Mouse (Mus musculus) liver, embryonic 15.5 days (tissue): ENCODE data around the gene Hdac9. TPM values are rescaled to one million over a fixed set of nuclear protein-coding genes. Genes with fewer than 3 reads are reported as not detected.

Experiments used
- ATAC-seq: fragments of 200-750 bp; cut with Nextera tagmentation; 2 replicates; pipeline ENCODE4 v1.8.0; 2017; ENCODE audit warnings: moderate number of reproducible peaks, mild to moderate bottlenecking, moderate library complexity; ENCODE audit not compliant: insufficient read depth
- H3K27ac ChIP-seq: fragments of 300-500 bp; sonication (generic); replicated peaks from 2 replicates; pipeline ENCODE4 v1.5.1; 2015; ENCODE audit warnings: mild to moderate bottlenecking, inconsistent platforms
- H3K27me3 ChIP-seq: fragments of 300-500 bp; sonication (generic); 2 replicates; pipeline ENCODE4 v1.6.1; 2015; ENCODE audit warnings: mild to moderate bottlenecking, inconsistent platforms
- H3K36me3 ChIP-seq: fragments of 300-500 bp; sonication (generic); replicated peaks from 2 replicates; pipeline ENCODE4 v1.6.1; 2015; ENCODE audit warnings: moderate library complexity, mild to moderate bottlenecking, inconsistent platforms
- H3K4me1 ChIP-seq: fragments of 300-500 bp; sonication (generic); replicated peaks from 2 replicates; pipeline ENCODE4 v1.6.1; 2015; ENCODE audit warnings: inconsistent platforms
- H3K4me2 ChIP-seq: fragments of 300-500 bp; sonication (generic); 2 replicates; pipeline ENCODE4 v1.6.1; 2015; ENCODE audit warnings: moderate library complexity, mild to moderate bottlenecking, inconsistent platforms
- H3K4me3 ChIP-seq: fragments of 300-500 bp; sonication (generic); replicated peaks from 2 replicates; pipeline ENCODE4 v1.5.1; 2015; ENCODE audit warnings: mild to moderate bottlenecking, inconsistent platforms
- H3K9ac ChIP-seq: fragments of 300-500 bp; sonication (generic); 2 replicates; pipeline ENCODE4 v1.6.1; 2015; ENCODE audit warnings: moderate library complexity, mild to moderate bottlenecking, inconsistent platforms
- H3K9me3 ChIP-seq: fragments of 300-500 bp; sonication (generic); replicated peaks from 2 replicates; pipeline ENCODE4 v1.6.1; 2016; ENCODE audit warnings: inconsistent platforms
- WGBS: fragments of 180-500 bp; shearing (Covaris S2); methylation state at CpG from one replicate; pipeline ENCODE4 v1.1.7; 2015; ENCODE audit warnings: mixed read lengths; ENCODE audit not compliant: insufficient replicate concordance; 5-methylcytosine and 5-hydroxymethylcytosine counted together
- polyA plus RNA-seq: library from polyadenylated mRNA; unstranded; fragments of >200 nt; fragmentation: Nextera tagmentation; extraction: Ambion mirVana; gene quantifications from 2 replicates; pipeline ENCODE4 v1.2.1, GENCODE M21; 2015

Gene Hdac9
- polyA plus RNA-seq, 1 experiment from 2014 or later: 1.5 TPM

DNA sequence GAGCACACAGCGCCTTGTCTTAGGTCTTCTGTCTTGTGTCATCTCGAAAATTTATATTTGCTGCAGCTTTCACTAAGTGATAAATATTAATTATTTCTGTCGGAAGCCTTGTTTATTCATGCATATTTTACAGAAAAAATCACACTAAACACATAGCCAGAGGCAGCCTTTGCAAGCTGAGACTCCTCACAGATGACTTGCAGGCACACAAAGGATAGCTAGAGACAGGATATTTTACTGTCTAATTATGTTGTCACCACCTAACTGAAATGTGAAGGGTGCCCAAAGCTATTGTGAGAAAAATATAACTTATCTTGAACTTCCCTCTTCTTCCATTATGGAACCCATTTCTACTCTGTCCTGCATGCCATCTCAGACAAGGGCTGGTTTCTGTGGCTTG lies 258.3 kb downstream of the Hdac9 start:
- Histone ChIP-seq H3K27ac (no peak overlapping the region), H3K9ac (no peak overlapping the region), H3K9me3 (no peaks in the 10 kb centered on the region), H3K27me3 (no peaks in the 10 kb centered on the region), H3K4me2 (no peak overlapping the region), H3K36me3 (no peaks in the 10 kb centered on the region), H3K4me3 (no peak overlapping the region), H3K4me1 (no peaks in the 10 kb centered on the region)
- WGBS: 57% methylated on average over 3 of the region's 3 CpGs
- no peak for ATAC-seq

GRCm38 (mm10) chr12:34658119-34658518 lies 258.8 kb downstream of the Hdac9 start:
- H3K4me1 ChIP-seq: no peaks in the 10 kb centered on the region
- no peak for ATAC-seq
- no peak overlapping the region for H3K27ac ChIP-seq
- no peak overlapping the region for H3K9ac ChIP-seq
- H3K9me3 ChIP-seq: no peaks in the 10 kb centered on the region
- H3K27me3 ChIP-seq: no peaks in the 10 kb centered on the region
- 32% methylated on average over 6 of the region's 6 CpGs for WGBS
- no peak overlapping the region for H3K4me3 ChIP-seq
- H3K36me3 ChIP-seq: no peaks in the 10 kb centered on the region
- no peak overlapping the region for H3K4me2 ChIP-seq

- no peak overlapping the region for H3K4me3 ChIP-seq
- H3K9me3 ChIP-seq: no peaks in the 10 kb centered on the region
- 18% methylated on average over 3 of the region's 3 CpGs for WGBS
- H3K4me1 ChIP-seq: no peaks in the 10 kb centered on the region
- no peak overlapping the region for H3K9ac ChIP-seq
- H3K4me2 ChIP-seq: no peak overlapping the region
- H3K27me3 ChIP-seq: no peaks in the 10 kb centered on the region
- no peaks in the 10 kb centered on the region for H3K36me3 ChIP-seq
- no peak overlapping the region for H3K27ac ChIP-seq
- no peak for ATAC-seq
Observed at GRCm38 (mm10) chr12:34653615-34654014, 263.3 kb downstream of the Hdac9 start.

DNA sequence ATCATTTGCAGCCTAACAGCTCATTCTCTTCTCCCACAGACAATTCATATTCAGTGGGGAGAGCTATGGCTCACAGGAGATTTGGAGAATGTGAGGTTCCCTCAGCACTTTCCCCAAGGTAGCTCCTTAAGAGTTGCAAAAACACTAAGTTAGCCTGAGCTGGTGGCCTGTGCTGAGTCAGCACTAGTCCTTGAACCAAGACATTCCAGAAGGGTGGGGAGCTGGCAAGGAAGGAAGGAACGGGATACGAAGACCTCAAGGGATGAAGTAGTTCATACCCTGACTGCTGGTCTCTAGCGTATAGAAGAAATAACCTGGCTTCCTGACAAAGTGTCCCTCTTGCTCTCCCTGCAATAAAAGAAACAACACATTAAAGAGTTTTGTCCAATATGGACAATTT lies 268.1 kb downstream of the Hdac9 start:
- no peaks in the 10 kb centered on the region for H3K27me3 ChIP-seq
- ATAC-seq: no peak
- 70% methylated on average over 3 of the region's 3 CpGs for WGBS
- no peak overlapping the region for H3K4me2 ChIP-seq
- H3K4me3 ChIP-seq: no peak overlapping the region
- H3K9ac ChIP-seq: no peak overlapping the region
- H3K36me3 ChIP-seq: no peaks in the 10 kb centered on the region
- no peaks in the 10 kb centered on the region for H3K9me3 ChIP-seq
- H3K27ac ChIP-seq: no peak overlapping the region
- H3K4me1 ChIP-seq: no peaks in the 10 kb centered on the region

GRCm38 (mm10) chr12:34641705-34642259 lies 275.1 kb downstream of the Hdac9 start:
- no peak overlapping the region for H3K4me2 ChIP-seq
- no peak overlapping the region for H3K27ac ChIP-seq
- no peak for ATAC-seq
- H3K36me3 ChIP-seq: no peaks in the 10 kb centered on the region
- H3K9ac ChIP-seq: no peak overlapping the region
- H3K4me1 ChIP-seq: no peaks in the 10 kb centered on the region
- H3K27me3 ChIP-seq: no peaks in the 10 kb centered on the region
- no peak overlapping the region for H3K4me3 ChIP-seq
- no peaks in the 10 kb centered on the region for H3K9me3 ChIP-seq
- WGBS: 60% methylated on average over 4 of the region's 4 CpGs

DNA sequence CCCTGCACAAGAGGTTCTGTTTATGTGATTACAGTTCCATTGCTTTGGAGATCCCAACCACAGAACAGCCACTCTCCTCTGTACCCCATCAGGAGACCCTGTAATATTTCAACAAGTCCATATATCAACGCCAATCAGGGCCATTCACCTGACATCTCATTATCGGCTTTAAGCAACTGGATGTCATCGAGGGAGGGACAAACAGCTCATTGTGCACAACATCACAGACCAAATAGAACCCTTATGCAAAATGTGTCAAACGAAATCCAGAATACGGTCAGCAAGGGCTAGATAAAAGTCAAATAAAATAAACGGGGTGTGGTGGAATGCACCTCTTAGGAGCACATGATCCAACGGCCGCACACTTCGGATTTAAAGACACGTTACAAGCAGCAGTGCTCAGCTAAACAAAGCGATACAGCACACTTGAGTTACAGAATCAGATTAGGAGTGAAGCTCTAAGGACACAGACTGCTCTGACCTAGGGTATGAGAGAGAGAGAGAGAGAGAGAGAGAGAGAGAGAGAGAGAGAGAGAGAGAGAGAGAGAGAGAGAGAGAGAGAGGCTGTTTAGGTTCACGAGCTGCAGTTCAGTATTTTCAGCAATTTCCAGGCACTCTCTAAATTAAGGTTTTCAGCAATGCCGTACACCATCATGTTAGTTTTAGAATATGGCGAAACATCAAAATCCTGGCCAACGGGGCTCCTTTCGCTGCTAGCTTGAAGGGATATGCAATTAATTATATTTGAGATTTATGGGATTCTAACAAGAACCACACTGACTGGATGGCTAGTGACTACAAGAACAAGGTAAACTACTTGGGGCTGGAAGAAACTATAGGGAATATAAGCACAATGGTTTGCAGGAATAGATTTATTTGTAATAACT lies 279.4 kb downstream of the Hdac9 start:
- Histone ChIP-seq H3K4me3 (no peak overlapping the region), H3K9ac (no peak overlapping the region), H3K36me3 (no peaks in the 10 kb centered on the region), H3K4me2 (no peak overlapping the region), H3K9me3 (no peaks in the 10 kb centered on the region), H3K27ac (no peak overlapping the region), H3K4me1 (no peaks in the 10 kb centered on the region), H3K27me3 (no peaks in the 10 kb centered on the region)
- ATAC-seq: no peak
- WGBS: 69% methylated on average over 16 of the region's 16 CpGs

- 72% methylated on average over 5 of the region's 5 CpGs for WGBS
- Histone ChIP-seq H3K9ac (no peak overlapping the region), H3K4me3 (no peak overlapping the region), H3K4me1 (no peaks in the 10 kb centered on the region), H3K36me3 (no peaks in the 10 kb centered on the region), H3K9me3 (no peaks in the 10 kb centered on the region), H3K27me3 (no peaks in the 10 kb centered on the region), H3K4me2 (no peak overlapping the region), H3K27ac (no peak overlapping the region)
- ATAC-seq: no peak
Observed at GRCm38 (mm10) chr12:34619101-34619500, 297.8 kb downstream of the Hdac9 start.

- H3K9me3 ChIP-seq: no peaks in the 10 kb centered on the region
- H3K4me2 ChIP-seq: no peak overlapping the region
- WGBS: 59% methylated on average over 3 of the region's 3 CpGs
- H3K9ac ChIP-seq: no peak overlapping the region
- H3K27ac ChIP-seq: no peak overlapping the region
- ATAC-seq: no peak
- no peaks in the 10 kb centered on the region for H3K27me3 ChIP-seq
- H3K4me3 ChIP-seq: no peak overlapping the region
- H3K4me1 ChIP-seq: no peaks in the 10 kb centered on the region
- no peaks in the 10 kb centered on the region for H3K36me3 ChIP-seq
Observed at GRCm38 (mm10) chr12:34618321-34618720, 298.6 kb downstream of the Hdac9 start.

DNA sequence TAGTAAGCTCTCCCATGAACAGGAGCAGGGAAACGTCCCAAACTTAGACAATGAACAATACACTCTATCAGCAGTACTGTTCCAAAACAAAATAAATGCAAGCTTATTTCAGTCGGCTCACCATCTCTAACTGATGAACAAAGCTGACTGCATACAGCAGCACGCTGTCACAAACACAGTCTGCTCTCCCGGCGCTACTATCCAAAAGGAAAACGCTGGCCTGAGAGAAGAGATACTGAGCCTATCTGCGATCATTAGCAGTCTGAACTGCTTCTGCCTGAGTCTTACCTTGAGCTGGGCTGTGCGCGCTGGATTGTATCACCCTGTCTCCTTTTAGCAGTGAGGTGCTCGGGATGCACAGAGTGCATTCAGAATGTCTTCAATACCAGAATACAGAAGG lies 299.1 kb downstream of the Hdac9 start:
- no peaks in the 10 kb centered on the region for H3K36me3 ChIP-seq
- no peak overlapping the region for H3K27ac ChIP-seq
- H3K27me3 ChIP-seq: no peaks in the 10 kb centered on the region
- WGBS: 67% methylated on average over 10 of the region's 10 CpGs
- ATAC-seq: no peak
- H3K9me3 ChIP-seq: no peaks in the 10 kb centered on the region
- no peak overlapping the region for H3K4me3 ChIP-seq
- no peak overlapping the region for H3K9ac ChIP-seq
- H3K4me2 ChIP-seq: no peak overlapping the region
- no peaks in the 10 kb centered on the region for H3K4me1 ChIP-seq

GRCm38 (mm10) chr12:34614796-34615195 lies 302.1 kb downstream of the Hdac9 start:
- no peaks in the 10 kb centered on the region for H3K36me3 ChIP-seq
- ATAC-seq: no peak
- no peaks in the 10 kb centered on the region for H3K27me3 ChIP-seq
- no peak overlapping the region for H3K9ac ChIP-seq
- H3K4me1 ChIP-seq: no peaks in the 10 kb centered on the region
- WGBS: 62% methylated on average over 5 of the region's 5 CpGs
- H3K9me3 ChIP-seq: no peaks in the 10 kb centered on the region
- no peak overlapping the region for H3K27ac ChIP-seq
- H3K4me3 ChIP-seq: no peak overlapping the region
- no peak overlapping the region for H3K4me2 ChIP-seq

DNA sequence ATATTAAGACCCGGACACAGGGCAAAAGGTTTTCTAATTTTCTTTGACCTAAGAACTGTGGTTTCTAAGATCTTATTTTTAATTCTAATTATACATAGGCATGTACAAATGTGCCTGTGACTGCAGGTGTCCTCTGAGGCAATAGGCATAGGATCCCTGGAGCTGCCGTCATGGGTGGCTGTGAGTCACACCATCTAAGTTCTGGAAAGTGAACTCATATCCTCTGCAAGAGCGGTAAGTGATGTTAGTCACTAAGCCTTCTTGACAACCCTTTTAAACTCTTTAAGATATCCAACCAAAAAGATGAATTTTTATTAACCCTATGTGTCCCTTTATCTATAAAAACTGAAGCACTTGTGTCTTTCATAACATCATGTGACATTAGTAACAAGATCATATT lies 304.4 kb downstream of the Hdac9 start:
- Histone ChIP-seq H3K4me3 (no peak overlapping the region), H3K9ac (no peak overlapping the region), H3K9me3 (no peaks in the 10 kb centered on the region), H3K27me3 (no peaks in the 10 kb centered on the region), H3K4me2 (no peak overlapping the region), H3K4me1 (no peaks in the 10 kb centered on the region), H3K27ac (no peak overlapping the region), H3K36me3 (no peaks in the 10 kb centered on the region)
- WGBS: 75% methylated on average over 3 of the region's 3 CpGs
- no peak for ATAC-seq
